In the genomic region with DNA sequence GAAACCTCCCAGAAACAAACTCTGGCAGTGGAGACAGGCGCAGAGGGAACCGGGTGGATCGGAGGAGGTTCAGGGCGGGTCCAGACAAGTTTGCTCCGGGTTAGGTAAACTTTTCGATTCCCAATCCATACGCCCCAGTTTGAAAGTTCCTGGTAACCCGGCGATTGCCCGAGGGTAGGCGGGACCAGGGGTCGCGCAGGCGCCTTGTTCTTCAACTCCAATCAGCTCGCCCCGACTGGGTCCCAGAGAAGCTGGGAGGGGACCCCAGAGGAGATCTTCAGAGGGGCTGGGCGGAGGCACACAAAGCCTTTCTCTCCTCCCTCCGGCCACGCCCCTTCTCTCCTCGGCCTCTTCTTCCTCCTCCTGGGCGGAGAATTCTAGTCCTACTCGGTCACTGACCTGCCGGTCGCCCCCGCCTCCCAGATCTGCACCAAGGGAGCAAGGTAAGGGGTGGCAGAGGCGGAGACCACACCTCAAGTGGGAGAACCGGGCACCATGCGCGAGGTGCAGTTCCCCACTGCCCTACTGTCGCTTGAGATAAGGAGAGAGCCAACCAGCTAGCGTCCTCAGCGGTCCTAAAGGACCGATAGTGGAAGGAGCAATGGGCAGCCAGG, we compare ENCODE assay signal across 7 mouse cellular contexts. TPM values are rescaled to one million over a fixed set of nuclear protein-coding genes. Genes with fewer than 3 reads are reported as not detected.
DNase-seq lines count a peak whose midpoint lies in the region; ATAC-seq lines count a peak whose summit lies in the region.

Gene Rin2, plus strand, starts transcription at position 74 of the 614 bp plus-strand sequence.

- intact Hi-C loops in left cerebral cortex, postnatal 36 days (cut with DNase I): no loop called here

- peak; percentile 69 for DNase-seq in adrenal gland, postnatal 25 days
- peak; percentile 41 to 42 for DNase-seq in cerebellum, postnatal 4 days (ENCODE audit: low spot score in 2 of 2)
- peak; percentile 59 for DNase-seq in gastrocnemius, postnatal 25 days
- peak; percentile 37 for DNase-seq in hindlimb bud, embryonic 11.5 days (ENCODE audit: extremely low spot score, low read depth, low spot score)
- peak in 1 of 2 experiments; percentile 5 for DNase-seq in left cerebral cortex, postnatal 36 days (ENCODE audit: low spot score in 2 of 2)
- peak; percentile 21 to 67 for DNase-seq in spleen, postnatal 4 days (ENCODE audit: low spot score in 2 of 2)

- peak; percentile 83 for ATAC-seq in megakaryocyte-erythroid progenitor cell, adult 5-6 weeks (replicated peaks; ENCODE audit: low FRiP score, low TSS enrichment, poor library complexity, severe bottlenecking)

RNA-seq across cellular contexts. Expression of gene Rin2, which starts in this region (rescaled TPM):
- 19.0 and 30.9 TPM in 2 replicates for total RNA-seq in adrenal gland, postnatal 25 days (2021)
- total RNA-seq in gastrocnemius, postnatal 25 days (2021): 10 to 100 TPM in 1 of 2 experiments, 1 to 10 TPM in 1; 9.4 to 14.2 TPM
- 10 to 100 TPM; 24.9 to 26.4 TPM for total RNA-seq in left cerebral cortex, postnatal 36 days (2021)
- 0.15 TPM in 1 of 2 replicates, not detected in the other for total RNA-seq in megakaryocyte-erythroid progenitor cell, adult 5-6 weeks (2014; fragmentation: Nextera tagmentation)
- total RNA-seq in megakaryocyte-erythroid progenitor cell, adult 5-6 weeks (2017): 0.61 TPM in 1 of 2 replicates, not detected in the other

Comparison
In these comparisons a context has a peak if more than half of its experiments do, and no peak if none do; other contexts are left out.
1. RNA of gene Rin2 (total RNA-seq): 19.0 to 30.9 TPM in adrenal gland, postnatal 25 days, 24.9 to 26.4 TPM in left cerebral cortex, postnatal 36 days and 9.4 to 14.2 TPM in gastrocnemius, postnatal 25 days; 0.15 to 0.61 TPM in megakaryocyte-erythroid progenitor cell, adult 5-6 weeks; every median in the first group is over 4 times any median in the second.
2. Peak in ATAC-seq in megakaryocyte-erythroid progenitor cell, adult 5-6 weeks; RNA of the gene not detected or under 1 TPM.